Mouse (Mus musculus): ENCODE measurements around the gene Il16. TPM values are rescaled to one million over a fixed set of nuclear protein-coding genes. Genes with fewer than 3 reads are reported as not detected.

Il16 gene
- polyA plus RNA-seq, 1 experiment from 2014 or later = 2.5 TPM

- Histone ChIP-seq H3K27me3 (replicated peaks; ENCODE audit: control insufficient read depth, insufficient read depth, low read length) (no peaks in the 10 kb centered on the region), H3K4me2 (replicated peaks; ENCODE audit: low read depth) (no peak overlapping the region), H3K9ac (ENCODE audit: low read depth, low read length) (no peak overlapping the region), H3K4me3 (ENCODE audit: low read depth, low read length) (no peak overlapping the region), H3K9me3 (ENCODE audit: control insufficient read depth) (no peaks in the 10 kb centered on the region), H3K4me1 (replicated peaks; ENCODE audit: control insufficient read depth, insufficient read depth, low read length) (no peaks in the 10 kb centered on the region; the same call in 1 of the 2 replicates), H3K27ac (ENCODE audit: low read depth, low read length) (no peak overlapping the region), H3K36me3 (ENCODE audit: control insufficient read depth, insufficient read depth) (no peaks in the 10 kb centered on the region)
- 90% methylated on average over 3 of the region's 3 CpGs for WGBS
- no peak for ATAC-seq
- no peak for TF ChIP-seq CTCF (IDR thresholded peaks at IDR 0.05; ENCODE audit: low read depth)
Observed at GRCm38 (mm10) chr7:83616268-83616667, 129.3 kb downstream of the Il16 start.

- Histone ChIP-seq H3K4me3 (ENCODE audit: low read depth, low read length) (no peak overlapping the region), H3K4me1 (replicated peaks; ENCODE audit: control insufficient read depth, insufficient read depth, low read length) (no peaks in the 10 kb centered on the region; the same call in 1 of the 2 replicates), H3K27ac (ENCODE audit: low read depth, low read length) (no peak overlapping the region), H3K27me3 (replicated peaks; ENCODE audit: control insufficient read depth, insufficient read depth, low read length) (no peaks in the 10 kb centered on the region), H3K9ac (ENCODE audit: low read depth, low read length) (no peak overlapping the region), H3K4me2 (replicated peaks; ENCODE audit: low read depth) (no peak overlapping the region), H3K36me3 (ENCODE audit: control insufficient read depth, insufficient read depth) (no peaks in the 10 kb centered on the region), H3K9me3 (ENCODE audit: control insufficient read depth) (no peaks in the 10 kb centered on the region)
- no peak for ATAC-seq
- WGBS = 90% methylated on average over 8 of the region's 8 CpGs
- TF ChIP-seq CTCF (IDR thresholded peaks at IDR 0.05; ENCODE audit: low read depth) = peak; percentile 38
Observed at GRCm38 (mm10) chr7:83615815-83616214, 129.7 kb downstream of the Il16 start.

- H3K4me3 ChIP-seq (ENCODE audit: low read depth, low read length) = no peak overlapping the region
- H3K9me3 ChIP-seq (ENCODE audit: control insufficient read depth) = no peaks in the 10 kb centered on the region
- H3K27me3 ChIP-seq (replicated peaks; ENCODE audit: control insufficient read depth, insufficient read depth, low read length) = no peaks in the 10 kb centered on the region
- H3K4me2 ChIP-seq (replicated peaks; ENCODE audit: low read depth) = no peak overlapping the region
- H3K36me3 ChIP-seq (ENCODE audit: control insufficient read depth, insufficient read depth) = no peaks in the 10 kb centered on the region
- no peaks in the 10 kb centered on the region; the same call in 1 of the 2 replicates for H3K4me1 ChIP-seq (replicated peaks; ENCODE audit: control insufficient read depth, insufficient read depth, low read length)
- WGBS = 93% methylated on average over 3 of the region's 3 CpGs
- no peak for TF ChIP-seq CTCF (IDR thresholded peaks at IDR 0.05; ENCODE audit: low read depth)
- ATAC-seq = no peak
- H3K27ac ChIP-seq (ENCODE audit: low read depth, low read length) = no peak overlapping the region
- H3K9ac ChIP-seq (ENCODE audit: low read depth, low read length) = no peak overlapping the region
Observed at GRCm38 (mm10) chr7:83615272-83615671, 130.3 kb downstream of the Il16 start.

- Histone ChIP-seq H3K9me3 (ENCODE audit: control insufficient read depth) (no peaks in the 10 kb centered on the region), H3K4me2 (replicated peaks; ENCODE audit: low read depth) (no peak overlapping the region), H3K9ac (ENCODE audit: low read depth, low read length) (no peak overlapping the region), H3K4me1 (replicated peaks; ENCODE audit: control insufficient read depth, insufficient read depth, low read length) (no peaks in the 10 kb centered on the region), H3K36me3 (ENCODE audit: control insufficient read depth, insufficient read depth) (no peaks in the 10 kb centered on the region), H3K4me3 (ENCODE audit: low read depth, low read length) (no peak overlapping the region), H3K27me3 (replicated peaks; ENCODE audit: control insufficient read depth, insufficient read depth, low read length) (no peaks in the 10 kb centered on the region), H3K27ac (ENCODE audit: low read depth, low read length) (no peak overlapping the region)
- no peak for TF ChIP-seq CTCF (IDR thresholded peaks at IDR 0.05; ENCODE audit: low read depth)
- ATAC-seq = no peak
- 32% methylated on average over 1 of the region's 1 CpGs for WGBS
Observed at GRCm38 (mm10) chr7:83611886-83612285, 133.6 kb downstream of the Il16 start.

GRCm38 (mm10) chr7:83609891-83610290 is 135.6 kb downstream of the Il16 start:
- no peak for ATAC-seq
- Histone ChIP-seq H3K36me3 (ENCODE audit: control insufficient read depth, insufficient read depth) (no peaks in the 10 kb centered on the region; the same call in 1 of the 2 replicates), H3K9me3 (ENCODE audit: control insufficient read depth) (no peaks in the 10 kb centered on the region), H3K4me2 (replicated peaks; ENCODE audit: low read depth) (no peak overlapping the region), H3K9ac (ENCODE audit: low read depth, low read length) (no peak overlapping the region), H3K4me3 (ENCODE audit: low read depth, low read length) (no peak overlapping the region), H3K27me3 (replicated peaks; ENCODE audit: control insufficient read depth, insufficient read depth, low read length) (no peaks in the 10 kb centered on the region), H3K4me1 (replicated peaks; ENCODE audit: control insufficient read depth, insufficient read depth, low read length) (no peaks in the 10 kb centered on the region), H3K27ac (ENCODE audit: low read depth, low read length) (no peak overlapping the region)
- 96% methylated on average over 4 of the region's 4 CpGs for WGBS
- TF ChIP-seq CTCF (IDR thresholded peaks at IDR 0.05; ENCODE audit: low read depth) = no peak

- H3K36me3 ChIP-seq (ENCODE audit: control insufficient read depth, insufficient read depth) = no peaks in the 10 kb centered on the region; the same call in 1 of the 2 replicates
- no peaks in the 10 kb centered on the region for H3K4me1 ChIP-seq (replicated peaks; ENCODE audit: control insufficient read depth, insufficient read depth, low read length)
- ATAC-seq = no peak
- WGBS = 100% methylated on average over 2 of the region's 2 CpGs
- no peak overlapping the region for H3K4me3 ChIP-seq (ENCODE audit: low read depth, low read length)
- no peaks in the 10 kb centered on the region for H3K9me3 ChIP-seq (ENCODE audit: control insufficient read depth)
- H3K27me3 ChIP-seq (replicated peaks; ENCODE audit: control insufficient read depth, insufficient read depth, low read length) = no peaks in the 10 kb centered on the region
- H3K4me2 ChIP-seq (replicated peaks; ENCODE audit: low read depth) = no peak overlapping the region
- H3K27ac ChIP-seq (ENCODE audit: low read depth, low read length) = no peak overlapping the region
- H3K9ac ChIP-seq (ENCODE audit: low read depth, low read length) = no peak overlapping the region
- TF ChIP-seq CTCF (IDR thresholded peaks at IDR 0.05; ENCODE audit: low read depth) = no peak
Observed at GRCm38 (mm10) chr7:83606796-83607195, 138.7 kb downstream of the Il16 start.

Measured in intestine, postnatal 0 days (tissue).